Mouse (Mus musculus) right cerebral cortex, postnatal 10 days (tissue): ENCODE data around the gene Muc13.

Source experiments
- DNase-seq, 2 experiments: peaks; one replicate each; pipeline ENCODE4 v3.0.0; 2021; ENCODE audit warnings: low spot score in 2 of 2

Muc13 gene

DNA sequence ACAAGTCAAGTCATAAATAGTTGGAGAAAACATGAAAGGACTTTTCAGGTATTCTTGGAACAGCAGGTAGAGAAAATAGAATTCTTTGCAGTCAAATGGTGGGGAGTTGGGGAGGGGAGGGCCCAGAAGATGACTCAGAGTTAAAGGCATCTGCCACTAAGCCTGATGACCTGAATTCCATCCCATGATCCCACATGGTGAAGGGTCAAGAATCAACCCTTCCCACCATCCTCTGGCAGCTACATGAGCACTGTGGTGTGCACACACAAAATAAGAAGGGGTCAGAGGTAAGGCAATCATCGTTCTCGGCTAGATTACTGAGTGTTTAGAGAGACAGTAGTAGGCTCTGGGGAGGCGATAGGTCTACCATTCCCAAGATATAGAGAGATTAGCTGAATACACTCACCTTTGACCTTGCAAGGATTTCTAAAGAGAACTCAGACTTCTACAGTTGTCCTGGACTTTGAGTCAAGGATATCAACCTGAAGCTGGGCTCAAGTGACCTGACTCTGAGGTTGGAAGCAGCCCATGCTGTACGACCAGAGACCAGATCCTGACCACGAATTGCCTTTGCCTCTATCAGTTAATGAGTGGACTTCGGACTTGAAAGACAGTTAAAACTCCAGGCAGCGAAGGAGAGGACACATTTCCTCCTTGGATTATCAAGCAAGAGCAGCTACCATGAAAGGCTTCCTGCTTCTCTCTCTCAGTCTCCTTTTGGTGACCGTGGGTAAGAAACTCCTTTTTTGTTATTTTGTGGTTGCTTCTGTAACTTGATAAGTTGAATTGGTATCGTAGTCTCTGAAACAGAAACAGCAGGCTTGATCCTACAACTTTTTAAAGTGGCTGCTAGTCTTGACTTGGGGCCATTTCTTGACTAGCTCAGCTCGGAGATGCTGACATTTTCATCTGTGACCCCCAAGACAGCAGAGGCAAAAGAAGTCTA lies at the start of gene Muc13:
Muc13 (plus strand) TSS at position 192 of the 946 bp plus-strand sequence.
- no peak for DNase-seq

DNA sequence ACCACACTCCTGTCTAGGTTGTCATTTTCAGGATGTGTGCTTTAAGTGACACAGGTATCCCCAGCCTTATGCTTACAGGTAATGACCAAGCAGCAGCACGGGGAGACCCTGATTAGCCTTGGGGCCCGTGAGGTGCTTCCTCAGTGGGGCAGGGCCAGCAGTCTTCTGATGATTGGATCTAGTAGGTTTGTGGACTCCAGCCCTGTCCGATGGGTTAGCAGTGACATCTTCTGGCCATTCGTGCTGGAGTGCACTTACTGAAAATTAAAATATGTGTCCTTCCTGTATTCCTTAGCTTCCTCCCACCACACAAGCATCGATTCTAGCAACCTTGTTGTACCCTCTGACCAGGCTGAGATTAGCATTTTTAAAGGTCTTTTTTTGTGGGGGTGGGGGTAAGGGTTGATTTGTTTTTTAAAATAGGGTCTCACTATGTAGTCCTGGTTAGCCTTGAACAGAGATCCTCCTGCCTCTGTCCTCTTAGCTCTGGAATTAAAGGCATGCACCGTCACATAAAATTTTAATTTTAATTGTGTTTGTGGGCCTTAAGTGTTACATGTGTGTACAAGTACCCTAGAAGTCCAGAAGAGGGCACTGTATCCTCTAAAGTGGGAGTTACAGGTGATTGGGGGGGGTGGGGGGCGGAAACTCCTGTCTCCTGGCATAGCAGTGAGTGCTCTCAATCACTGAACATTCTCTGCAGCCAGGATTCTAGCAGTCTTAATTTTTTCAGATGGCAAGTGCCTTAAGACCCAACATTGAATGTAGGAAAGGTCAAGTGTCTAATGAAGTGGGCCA lies 49.0 kb upstream of the Muc13 start:
- peak; percentile 74 to 75 for DNase-seq

DNA sequence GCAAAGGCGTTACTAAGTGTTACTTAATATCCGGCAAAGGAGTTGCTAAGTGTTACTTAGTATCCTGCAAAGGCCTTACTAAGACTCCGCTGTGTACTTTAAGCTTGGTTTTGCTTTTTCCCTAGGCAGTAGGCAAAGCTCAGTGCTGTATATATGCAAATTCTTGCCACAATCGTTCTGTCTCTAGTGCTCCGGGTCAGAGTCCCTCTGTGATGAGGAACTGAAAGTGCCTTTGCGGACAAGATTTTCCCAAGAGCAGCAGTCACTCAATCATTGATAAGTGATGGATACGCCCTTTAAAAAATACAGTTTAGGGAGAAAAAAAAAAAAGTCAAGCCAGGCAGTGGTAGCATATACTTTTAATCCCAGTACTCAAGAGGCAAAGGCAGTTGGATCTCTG lies 48.4 kb upstream of the Muc13 start:
- DNase-seq: no peak

DNA sequence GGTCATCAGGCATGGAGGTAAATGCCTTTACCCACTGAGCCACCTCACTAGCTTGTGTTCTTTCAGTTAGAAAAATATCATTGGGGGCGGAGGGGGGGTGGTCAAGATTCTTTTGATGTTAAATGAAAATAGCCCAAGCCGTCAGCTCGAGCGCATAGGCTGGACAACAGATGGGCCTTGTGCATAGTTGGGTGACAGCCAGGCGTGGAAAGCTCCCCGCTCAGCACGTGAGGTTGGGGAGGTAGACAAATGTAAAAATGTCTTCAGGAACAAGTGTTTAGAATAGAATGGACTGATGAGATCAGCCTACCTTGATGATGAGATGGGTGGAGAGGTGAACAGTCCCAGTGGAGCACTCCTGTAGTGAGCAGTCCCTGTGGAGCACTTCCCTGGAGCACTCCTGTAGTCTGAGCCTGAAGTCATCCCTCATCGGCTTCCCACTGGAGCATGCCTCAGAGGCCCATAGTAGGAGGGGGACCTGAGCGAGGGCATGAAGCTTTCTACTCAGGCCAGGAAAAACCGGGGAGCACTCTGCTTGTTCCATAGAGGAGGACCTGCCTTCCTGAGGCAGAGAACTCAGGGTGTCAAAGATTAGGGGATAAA lies 47.7 kb upstream of the Muc13 start:
- peak; percentile 62 to 68 for DNase-seq

DNA sequence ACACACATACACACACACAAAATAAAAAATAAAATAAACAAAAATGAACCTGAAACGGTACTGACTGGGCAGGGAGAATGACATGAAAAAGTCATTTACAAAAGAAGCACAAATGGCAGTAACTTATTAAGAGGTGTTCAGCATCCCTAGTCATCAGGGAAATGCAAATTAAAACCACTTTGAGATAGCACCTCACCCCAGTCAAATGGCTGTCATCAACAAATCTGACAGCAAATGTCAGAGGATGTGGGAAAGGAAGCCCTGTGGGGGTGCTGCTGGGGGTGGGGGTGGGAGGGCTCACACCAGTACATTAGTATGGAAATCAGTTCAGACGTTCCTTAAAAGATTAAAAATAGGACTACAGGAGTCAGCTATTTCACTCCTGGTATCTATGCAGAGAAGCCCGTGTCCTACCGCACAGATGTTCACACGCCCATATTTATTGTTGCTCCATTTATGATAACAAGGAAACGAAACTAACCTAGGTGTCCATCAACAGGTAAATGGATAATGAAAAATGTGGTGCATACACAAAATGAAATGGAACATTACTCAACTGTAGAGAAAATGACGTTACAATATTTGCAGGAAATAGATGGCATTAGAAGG lies 46.4 kb upstream of the Muc13 start:
- no peak for DNase-seq

DNA sequence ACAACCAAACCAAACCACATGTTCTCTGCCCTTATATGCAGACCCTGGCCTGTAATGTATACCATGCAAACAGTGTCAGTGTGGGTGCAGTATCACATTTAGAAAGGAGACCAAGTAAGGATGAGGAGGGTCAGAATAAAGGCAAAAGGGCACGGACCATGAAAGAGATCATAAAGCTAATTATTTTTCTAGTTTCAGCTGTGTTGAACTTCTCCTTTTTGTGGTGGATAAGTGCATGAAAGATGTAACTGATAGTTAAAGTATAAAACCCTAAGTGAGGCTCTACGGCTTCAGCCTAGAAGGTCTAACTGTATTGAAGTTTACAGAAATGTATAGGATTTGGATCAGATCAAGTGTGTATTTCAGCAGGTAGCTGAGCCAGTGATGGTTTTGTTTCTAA lies 45.8 kb upstream of the Muc13 start:
- DNase-seq: no peak

DNA sequence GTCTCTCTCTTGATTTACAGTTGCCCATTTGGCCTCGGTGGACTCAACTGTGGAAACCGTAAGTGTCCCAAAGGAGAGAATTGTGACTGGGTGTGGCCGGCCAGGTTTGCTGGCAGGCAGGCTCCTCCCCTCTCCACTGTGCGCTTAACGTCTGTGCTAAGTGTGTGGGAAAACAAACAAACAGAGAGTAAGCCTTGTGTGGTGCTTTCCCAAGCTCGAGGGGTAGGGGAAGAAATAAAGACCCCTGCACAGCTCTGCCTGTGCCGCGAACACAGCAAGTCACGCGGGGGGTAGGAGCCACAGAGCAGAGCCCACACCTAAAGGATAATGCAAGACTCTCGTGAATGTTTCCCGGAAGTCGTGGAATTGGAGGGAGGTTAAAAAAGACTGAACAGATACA lies 42.7 kb upstream of the Muc13 start:
- DNase-seq: no peak

DNA sequence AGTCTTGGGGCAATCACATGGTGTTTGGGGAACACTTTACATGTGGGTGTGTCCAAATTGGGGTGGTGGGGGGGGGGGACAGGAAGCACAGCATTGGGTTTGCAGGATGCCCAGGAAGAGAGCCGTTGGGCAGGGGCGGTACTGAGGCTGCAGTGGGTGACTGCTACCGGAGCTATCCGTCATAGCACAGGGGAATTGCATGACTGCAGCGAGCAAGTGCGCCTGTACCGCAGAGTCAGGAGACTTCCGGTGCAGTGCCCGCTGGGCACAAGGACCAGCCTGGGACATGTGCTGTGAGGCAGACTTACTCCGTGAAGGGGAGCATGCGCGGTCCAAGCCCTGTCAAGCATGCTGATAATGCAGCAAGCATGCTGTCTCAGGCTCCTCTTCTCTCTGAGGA lies 42.2 kb upstream of the Muc13 start:
- DNase-seq: no peak

DNA sequence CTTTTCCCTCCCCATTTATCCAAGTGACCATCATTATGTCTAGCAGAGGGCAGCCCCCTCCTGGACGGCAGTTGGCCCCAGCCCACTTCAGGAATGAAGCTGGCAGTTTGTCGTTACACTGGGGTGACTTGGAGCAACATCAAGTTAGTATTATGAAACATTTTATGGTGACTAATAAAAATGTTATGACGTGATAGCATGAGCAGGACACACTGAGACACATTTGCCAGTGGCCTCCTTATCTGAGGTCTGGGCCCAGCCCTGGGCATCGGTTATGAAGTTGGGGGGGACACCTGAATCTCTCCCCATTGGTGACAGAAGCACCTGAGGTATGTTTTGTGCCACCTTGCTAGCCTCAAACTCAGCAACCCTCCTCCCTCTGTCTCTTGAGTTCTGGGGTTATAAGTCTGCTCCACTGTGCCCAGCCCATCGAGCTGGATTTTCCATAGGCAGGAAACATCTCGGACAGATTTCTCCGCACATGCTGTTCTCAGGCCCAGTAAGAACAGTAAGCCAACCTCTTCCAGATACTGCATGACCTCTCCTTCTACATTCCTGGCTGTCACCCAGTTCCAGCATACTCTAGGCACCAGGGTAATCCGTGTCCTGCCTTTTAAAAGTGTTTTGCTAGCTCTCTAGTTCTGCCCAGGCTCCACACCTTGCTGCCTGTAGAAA lies 40.8 kb upstream of the Muc13 start:
- no peak for DNase-seq

DNA sequence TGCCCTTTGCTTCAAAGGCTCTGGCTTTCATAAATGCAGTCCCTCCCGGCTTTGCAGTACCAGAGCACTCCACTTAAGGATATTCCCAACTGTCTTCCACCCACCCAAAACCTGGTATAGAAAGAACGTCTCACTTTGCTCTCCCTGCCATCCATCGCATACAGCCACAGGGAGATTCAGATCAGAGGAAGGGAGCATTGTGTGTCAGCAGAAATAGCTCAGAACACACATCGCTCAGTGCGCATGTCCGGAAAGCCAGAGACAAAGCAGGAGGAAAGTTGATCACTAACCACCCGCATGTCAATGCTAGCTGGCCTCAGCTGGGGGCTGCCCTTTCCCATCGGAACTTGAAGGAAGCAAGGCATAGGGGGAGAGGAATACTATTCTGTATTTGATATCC lies 38.5 kb upstream of the Muc13 start:
- DNase-seq: peak; percentile 42 to 49

DNA sequence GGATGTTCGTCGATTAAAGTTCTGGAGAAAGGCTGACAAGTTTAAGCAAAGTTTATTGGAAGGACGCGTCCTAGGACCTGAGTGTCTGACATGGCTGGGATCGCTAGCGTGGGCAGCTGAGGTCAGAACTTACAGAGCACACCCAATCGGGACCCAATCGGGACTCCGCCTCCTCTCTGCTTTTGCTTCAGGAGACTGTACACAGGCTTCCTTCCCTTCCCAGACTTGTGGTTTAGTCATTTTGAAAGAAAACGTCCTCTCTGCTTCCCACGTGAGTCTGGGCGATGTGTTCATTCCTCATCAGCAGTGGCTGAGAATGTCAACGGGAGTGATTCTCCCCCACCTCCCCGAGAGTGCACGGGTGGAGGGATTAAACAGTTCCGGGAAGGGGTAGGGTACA lies 37.9 kb upstream of the Muc13 start:
- no peak for DNase-seq

DNA sequence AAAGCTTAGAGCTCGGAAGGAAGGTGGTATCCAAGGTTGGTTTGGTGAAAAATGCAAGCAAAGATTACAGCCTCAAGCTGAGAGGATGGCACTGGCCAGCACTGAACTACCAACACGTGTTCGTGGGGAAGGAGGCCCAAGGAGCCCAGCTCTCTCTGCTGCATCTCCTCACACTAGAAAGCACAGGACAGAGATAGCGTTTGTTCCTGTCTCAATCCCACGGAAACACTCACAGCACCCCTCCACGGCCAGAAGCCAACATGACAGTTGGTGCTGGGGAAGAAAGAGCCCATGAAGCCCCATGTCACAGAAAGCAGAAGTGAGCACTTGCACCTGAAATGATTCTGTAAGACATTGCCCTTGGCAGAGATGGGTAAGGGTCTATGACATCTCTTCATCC lies 37.4 kb upstream of the Muc13 start:
- no peak for DNase-seq

DNA sequence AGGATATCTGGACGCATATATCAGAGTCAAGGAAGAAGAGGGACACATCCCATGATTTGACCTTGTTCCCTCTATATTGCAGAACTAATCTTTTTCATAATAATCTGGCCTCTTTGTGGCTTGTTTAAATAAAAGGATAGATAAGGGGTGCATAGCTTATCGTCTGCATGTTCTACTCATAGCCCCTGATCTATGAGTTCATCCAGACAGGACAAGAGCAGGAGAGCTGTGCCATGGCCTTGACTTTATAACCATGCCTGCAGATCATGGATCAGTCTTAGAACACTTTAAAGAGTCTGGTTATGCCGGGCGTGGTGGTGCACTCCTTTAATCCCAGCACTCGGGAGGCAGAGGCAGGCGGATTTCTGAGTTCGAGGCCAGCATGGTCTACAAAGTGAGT lies 34.6 kb upstream of the Muc13 start:
- DNase-seq: no peak

DNA sequence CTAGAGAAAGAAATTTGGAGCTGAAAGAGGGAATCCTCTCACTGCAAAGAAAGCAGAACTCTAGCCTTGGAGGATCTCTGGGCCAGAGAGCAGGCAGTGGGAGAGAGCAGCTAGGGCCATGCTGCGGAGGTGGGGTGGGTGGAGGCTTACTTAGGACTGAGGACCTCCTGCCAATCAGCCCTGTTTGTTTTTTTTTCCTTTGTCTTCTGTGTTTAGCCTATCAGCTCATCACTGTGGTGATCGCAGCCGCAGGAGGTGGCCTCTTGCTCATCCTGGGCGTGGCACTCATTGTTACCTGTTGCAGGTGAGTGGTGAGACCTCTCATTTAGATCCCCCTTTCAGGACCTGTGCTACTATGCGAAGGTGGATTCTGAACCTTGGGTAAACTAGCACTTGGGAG lies 33.3 kb upstream of the Muc13 start:
- DNase-seq: no peak

DNA sequence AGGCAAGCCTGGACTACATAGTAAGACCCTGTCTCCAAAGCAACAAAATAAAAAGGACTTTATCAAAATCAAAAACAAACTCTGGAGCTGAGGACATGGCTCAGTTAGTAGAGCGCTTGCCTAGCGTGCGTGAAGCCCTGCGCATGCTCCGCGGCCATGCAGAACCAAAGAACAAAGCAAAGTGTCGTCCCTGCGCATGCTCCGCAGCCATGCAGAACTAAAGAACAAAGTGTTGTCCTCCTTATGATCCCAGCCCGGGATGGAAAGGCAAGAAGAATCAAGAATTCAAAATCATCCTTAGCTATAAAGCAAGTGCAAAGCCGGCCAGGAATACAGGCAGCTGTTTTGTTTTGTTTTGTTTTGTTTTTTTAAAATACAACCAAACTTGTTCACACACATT lies 32.8 kb upstream of the Muc13 start:
- no peak for DNase-seq

DNA sequence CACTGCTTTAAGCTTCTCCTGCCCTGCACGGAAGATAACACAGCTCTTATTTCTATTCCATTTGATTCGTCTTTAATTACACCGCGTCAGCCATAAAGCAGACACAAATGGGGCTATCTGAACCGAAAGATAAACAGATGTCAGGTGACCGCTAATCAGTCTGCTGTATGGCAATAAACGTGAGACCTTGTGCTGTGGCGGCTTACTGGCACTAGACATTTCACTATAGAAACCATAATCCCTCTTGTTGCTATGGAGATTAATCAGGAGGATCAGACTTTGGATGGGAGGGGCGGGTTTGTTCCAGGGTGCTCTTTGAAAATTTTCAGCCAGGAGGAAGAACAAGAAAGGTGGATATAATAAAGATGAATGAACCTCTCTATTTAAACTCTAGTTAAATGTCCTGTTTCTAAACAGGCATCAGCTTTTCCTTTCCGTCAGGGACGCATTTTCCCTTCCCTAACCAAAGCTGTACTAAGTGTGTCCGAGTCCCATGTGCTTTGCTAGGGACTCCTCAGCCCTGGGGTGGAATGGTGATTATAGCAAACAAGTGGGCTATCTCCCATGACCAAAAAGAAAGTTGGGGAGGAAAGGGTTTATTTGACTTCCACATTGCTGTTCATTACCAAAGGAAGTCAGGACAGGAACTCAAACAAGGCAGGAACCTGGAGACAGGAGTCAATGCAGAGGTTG lies 29.2 kb upstream of the Muc13 start:
- DNase-seq: no peak

DNA sequence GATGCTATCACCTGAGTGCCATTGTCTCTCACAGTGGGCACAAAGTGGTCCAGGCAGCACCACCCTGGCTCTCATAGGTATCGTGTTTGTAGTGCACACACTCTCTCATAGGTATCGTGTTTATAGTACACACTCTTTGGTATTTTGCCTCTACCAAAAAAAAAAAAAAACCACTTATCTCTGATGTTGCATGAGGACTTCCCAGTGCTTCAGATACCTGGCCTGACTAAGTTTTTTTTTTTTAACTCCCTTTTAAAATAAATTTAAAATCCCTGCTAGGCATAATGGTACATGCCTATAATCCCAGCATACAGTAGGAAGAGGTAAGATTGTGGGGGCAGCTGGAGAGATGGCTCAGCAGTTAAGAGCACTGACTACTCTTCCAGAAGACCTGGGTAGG lies 28.4 kb upstream of the Muc13 start:
- no peak for DNase-seq

DNA sequence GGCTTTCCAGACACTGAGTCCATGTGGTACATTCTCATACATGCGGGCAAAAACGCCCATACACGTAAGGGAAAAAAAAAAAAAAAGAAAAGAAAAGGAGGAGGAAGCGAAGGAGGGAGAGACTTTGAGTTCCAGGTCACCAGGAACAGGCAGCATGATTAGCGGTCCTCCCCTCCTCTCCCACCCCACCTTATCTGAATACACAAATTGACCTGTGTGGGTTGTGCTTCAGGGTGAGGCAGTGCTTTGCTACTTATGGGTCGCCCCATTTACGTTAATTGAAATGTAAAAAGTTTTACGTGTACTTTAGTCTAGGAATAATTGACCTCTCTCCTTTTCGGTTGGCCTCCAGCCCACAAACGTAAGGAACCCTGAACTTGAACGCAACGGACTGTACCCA lies 27.5 kb upstream of the Muc13 start:
- DNase-seq: no peak

DNA sequence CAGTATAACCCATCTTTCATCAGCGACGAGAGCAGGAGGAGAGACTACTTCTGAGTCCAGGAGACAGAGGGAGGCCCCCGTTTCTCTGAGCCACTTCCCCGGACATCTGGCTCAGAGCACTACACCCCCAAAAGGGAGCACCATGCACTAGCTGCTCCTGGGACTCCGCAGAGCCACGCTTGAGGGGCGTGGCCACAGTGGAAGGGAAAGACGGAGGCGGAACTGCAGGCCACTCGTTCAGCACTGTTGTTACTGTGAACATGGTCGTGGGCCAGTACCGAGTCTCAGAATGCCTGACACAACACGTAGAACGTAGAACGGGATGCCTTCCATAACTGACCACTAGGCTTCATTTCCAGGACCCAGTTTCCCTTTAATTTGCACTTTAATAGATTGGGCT lies 27.1 kb upstream of the Muc13 start:
- DNase-seq: no peak

DNA sequence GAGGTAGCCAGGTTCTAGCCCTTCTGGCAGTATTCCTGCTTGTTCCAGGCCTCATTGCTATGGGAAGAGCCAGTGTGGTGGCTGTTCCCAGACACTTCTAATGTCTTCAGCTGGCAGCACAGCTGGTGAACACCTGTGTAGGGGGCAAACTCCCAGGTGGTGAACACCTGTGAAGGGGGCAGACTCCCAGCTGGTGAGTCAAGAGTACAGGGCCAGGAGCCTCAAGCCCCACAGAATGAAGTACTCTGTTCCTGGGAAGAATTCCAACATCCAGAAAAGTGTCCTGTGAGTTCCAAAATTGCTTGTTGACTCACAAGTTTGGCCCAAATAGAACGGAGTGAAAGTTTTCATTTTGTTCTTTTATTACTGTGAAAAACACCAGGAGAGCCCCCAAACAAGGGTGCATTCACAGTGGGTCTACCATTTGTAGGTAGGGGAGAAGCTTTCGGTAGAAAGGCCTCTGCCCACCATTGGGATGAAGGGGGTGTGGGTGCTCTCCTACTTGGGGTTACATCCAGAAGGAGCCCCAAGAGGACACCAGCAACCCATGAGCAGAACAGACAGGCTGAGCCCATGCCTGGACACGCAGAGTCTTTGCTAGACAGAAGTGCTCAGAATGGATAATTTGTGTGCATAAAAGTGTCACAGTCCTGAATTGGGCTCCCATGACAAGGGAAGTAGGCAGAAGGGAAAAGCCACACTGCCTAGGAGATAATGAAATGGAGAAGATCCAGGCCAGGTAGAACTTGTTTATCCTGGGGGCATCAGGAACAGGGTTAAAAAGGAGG lies 25.2 kb upstream of the Muc13 start:
- DNase-seq: no peak
